Mouse (Mus musculus) layer of hippocampus, adult 9-11 months (tissue): ENCODE data around the gene Pygo1.

Experiments used
- DNase-seq: peaks from one replicate; pipeline ENCODE4 v3.0.0; 2022

Pygo1 gene

GRCm38 (mm10) chr9:72936301-72936700 is 10.9 kb downstream of the Pygo1 start:
- no peak for DNase-seq

DNA sequence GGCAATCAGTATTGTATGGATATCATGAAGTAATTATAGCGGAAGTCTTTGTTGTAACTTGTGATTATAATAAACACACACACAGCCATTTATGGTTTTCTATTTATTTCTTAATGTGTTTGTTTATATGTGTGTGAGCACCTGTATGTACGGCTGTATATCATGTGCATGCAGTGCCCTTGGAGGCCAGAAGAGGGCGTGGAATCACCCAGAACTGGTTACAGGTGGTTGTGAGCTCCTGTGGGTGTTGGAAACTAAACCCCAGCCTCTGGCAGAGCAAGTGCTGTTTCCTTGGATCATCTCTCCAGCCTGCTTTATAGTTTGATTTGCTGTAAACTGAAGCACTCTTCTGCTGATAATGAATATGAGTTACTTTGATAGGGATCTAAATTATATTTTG is 18.0 kb downstream of the Pygo1 start:
- no peak for DNase-seq

GRCm38 (mm10) chr9:72944286-72944685 is 18.8 kb downstream of the Pygo1 start:
- DNase-seq = no peak

DNA sequence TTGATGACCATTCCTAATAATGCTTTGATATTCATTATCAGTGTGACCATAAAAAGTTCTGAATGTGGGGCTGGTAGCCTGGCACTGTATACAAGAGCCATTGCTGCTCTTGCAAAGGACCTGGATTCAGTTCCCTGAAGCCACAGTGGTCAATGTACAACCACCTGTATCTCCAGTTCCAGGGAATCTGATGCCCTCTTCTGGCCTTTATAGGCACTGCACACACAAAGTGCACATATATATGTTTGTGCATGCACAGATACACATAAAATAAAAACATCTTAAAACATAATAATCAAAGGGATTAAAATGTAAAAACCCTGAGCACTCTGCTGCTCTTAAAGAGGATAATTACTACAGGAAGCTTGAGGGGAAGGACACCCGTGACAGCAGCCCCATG is 21.6 kb downstream of the Pygo1 start:
- no peak for DNase-seq

- no peak for DNase-seq
Observed at GRCm38 (mm10) chr9:72949572-72949971, 24.1 kb downstream of the Pygo1 start.

DNA sequence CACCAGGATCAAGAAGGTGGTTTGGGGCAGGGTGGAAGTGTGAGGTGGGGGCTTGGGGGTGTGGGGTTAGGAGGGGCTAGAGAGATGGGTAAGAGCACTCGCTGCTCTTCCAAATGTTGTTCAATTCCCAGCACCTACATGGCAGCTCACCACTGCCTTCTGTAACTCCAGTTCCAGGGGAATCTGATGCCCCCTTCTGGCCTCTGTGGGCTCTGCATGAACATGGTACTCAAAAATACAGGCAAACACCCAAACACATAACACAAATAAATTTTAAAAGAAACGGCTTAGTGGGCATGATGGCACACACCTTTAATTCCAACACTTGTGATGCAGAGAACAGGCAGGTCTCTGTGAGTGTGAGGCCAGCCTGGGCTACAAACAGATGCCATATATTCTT is 29.3 kb downstream of the Pygo1 start:
- no peak for DNase-seq

DNA sequence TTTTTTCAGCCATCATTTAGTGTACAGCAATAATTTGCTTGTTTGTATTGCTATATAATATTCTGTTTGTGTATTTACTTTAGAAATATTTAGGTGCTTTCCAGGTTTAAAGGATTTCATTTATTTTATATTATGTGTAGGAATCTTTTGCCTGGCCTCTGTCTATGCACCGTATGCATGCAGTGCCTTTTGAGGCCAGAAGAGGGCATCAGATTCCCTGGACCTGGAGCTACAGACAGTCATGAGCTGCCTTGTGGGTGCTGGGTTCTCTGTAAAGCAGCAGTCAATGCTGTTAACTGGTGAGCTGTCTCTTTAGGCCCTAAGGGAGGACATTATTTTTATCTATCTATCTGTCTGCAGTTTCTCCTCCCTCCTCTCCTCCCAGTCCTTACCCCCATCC is 30.1 kb downstream of the Pygo1 start:
- peak; percentile 43 for DNase-seq

- peak; percentile 77 for DNase-seq
Observed at GRCm38 (mm10) chr9:72958521-72959450, 33.3 kb downstream of the Pygo1 start, which contains the start of the genes Dyx1c1 and Gm44503. Dyx1c1 (plus strand) TSS chr9:72958785. Gm44503 (plus strand) TSS chr9:72958852.

GRCm38 (mm10) chr9:72961346-72961745 is 35.9 kb downstream of the Pygo1 start:
- DNase-seq = no peak

DNA sequence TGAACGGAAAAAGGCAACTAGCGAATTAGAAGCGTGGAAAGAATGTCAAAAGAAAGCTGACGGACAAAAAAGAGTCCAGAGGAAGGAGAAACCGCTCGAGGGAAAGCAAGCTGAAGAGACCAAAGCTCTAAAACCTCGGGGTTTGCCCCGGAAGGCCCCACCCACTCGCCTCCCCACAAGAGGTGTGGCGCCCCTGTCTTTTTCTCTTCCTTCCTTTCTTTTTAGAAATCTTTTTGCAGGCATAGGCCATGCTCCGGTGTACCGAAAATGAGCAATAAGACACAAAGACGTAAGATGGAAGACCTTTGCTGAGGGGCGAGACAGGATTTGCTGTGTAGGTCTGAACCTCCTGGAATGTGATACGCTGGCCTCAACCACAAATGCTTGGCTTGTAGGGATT is 36.5 kb downstream of the Pygo1 start:
- no peak for DNase-seq

- peak; percentile 93 for DNase-seq
Observed at GRCm38 (mm10) chr9:72968349-72969061, 43.1 kb downstream of the Pygo1 start.

- no peak for DNase-seq
Observed at GRCm38 (mm10) chr9:72969874-72970273, 44.4 kb downstream of the Pygo1 start.

DNA sequence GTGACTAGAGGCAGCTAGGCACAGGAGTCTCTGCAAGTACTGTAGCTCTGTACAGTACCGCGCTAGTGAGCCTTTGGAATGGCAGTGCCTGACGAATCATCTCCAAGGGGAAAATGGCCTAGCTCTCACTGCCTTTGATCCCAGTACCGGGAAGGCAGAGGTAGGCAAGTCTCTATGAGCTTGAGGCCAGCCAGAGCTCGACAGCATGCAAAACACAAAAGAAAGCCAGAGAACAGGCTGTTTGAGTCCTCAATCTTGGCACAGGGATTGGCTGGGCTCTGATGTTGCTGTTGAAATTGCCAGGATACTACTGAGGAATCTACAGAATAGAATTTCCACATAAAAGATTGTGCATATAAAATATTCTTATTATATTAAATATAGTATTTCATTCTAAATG is 47.0 kb downstream of the Pygo1 start:
- no peak for DNase-seq

GRCm38 (mm10) chr9:72972984-72973383 is 47.5 kb downstream of the Pygo1 start:
- DNase-seq = no peak

- no peak for DNase-seq
Observed at GRCm38 (mm10) chr9:72974734-72975133, 49.3 kb downstream of the Pygo1 start.

GRCm38 (mm10) chr9:72975242-72975641 is 49.8 kb downstream of the Pygo1 start:
- DNase-seq = no peak

- DNase-seq = no peak
Observed at GRCm38 (mm10) chr9:72983066-72983465, 57.6 kb downstream of the Pygo1 start.

DNA sequence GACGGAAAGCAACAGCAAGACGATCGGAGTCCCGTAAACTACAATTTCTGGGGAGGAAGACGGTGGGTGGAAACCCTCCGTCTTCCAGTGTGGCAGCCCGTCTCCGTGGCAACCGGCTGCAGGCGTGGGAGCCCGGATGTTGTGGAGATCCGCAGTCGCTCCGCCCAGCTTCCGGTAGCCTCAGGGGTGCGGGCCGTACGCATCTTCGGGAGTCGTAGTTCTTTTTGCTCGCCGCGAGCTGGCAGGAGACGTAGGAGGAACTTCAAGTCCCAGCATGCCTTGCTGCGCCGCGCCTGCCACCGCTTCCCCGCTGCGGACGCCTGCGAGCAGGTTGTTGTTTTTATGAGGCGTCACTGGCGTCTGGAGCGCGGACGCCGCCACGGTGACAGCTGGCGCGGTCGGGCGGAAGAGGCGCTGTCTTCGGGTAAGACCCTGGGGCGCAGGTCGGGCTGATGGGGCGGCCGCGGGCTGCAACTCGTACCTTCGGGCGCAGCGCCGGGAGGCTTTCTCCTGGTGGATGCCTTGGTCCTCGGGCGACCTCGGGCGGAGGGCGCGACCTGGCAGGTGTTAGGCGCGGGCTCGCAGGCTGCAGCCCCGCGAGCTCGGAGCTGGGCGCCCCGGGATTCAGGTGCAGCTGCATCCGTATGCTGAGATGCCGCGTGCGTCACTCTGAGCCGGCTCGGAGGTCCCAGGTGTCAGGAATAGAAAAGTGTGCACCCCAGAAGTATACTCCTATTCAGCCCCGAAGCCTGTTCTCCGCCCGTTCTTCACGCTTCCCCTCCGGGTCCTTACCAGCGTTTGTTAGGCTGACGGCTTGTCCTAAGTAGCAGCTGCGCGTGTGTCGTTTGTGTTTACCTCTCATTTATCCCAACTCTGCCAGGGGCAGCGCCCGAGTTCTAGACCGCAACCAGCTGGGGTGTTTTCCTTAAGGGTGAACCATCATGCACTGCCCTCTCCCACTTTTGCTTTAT is 60.1 kb downstream of the Pygo1 start, which contains the start of the genes Ccpg1os and Ccpg1:
Ccpg1os (minus strand) TSS at position 133 of the 971 bp plus-strand sequence.
Ccpg1 (plus strand) TSS at position 180 of the 971 bp plus-strand sequence.
- DNase-seq = peak; percentile 99

DNA sequence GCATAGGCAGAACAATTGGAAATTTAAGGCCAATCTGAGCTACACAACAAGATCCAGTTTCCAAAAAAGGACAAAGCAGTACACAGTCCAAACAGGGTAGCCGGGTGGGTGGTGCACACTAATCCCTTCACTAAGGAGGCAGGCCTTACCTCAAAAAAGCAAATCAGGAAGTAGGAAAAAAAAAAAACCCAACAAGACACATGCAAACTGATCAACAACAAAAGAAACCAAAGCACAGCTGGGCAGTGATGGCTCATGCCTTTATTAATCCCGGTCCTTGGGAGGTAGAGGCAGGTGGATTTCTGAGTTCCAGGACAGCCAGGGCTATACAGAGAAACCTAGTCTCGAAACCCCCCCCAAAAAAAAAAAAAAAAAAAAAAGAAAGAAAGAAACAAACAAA is 62.3 kb downstream of the Pygo1 start:
- no peak for DNase-seq

DNA sequence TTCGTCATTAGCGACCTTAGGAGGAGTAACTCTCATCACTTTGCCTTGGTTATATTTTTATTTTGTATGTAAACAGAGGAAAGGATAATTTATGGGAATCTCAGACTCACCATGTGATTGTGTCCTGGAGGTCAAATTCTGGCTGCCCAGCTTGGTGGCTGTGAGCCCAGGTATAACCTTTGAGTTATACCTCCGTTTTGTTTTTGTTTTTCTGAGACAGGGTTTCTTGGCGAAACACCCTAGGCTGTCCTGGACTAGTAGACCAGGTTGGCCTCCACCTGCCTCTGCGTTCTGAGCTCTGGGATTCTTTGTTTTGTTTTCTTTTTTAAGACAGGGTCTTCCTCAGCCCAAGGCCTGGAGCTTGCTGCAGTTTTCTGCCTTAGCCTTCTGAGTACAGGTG is 63.3 kb downstream of the Pygo1 start:
- no peak for DNase-seq

DNA sequence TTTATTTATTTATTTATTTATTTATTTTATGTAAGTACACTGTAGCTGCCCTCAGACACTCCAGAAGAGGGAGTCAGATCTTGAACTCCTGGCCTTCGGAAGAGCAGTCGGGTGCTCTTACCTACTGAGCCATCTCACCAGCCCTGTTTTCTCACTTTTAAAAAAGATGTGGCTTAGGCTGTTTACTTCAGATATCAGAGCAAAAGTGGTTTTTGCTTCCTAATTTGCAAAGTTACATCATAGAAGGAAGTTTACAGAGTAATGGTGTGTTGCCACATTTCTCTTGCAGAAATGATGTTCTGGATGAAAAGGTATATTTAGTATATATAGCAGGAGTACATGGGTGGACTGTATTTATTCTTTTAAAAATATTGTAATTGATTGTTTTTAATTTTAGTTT is 66.0 kb downstream of the Pygo1 start:
- no peak for DNase-seq

- DNase-seq = no peak
Observed at GRCm38 (mm10) chr9:72992576-72992975, 67.1 kb downstream of the Pygo1 start.

GRCm38 (mm10) chr9:72996167-72996566 is 70.7 kb downstream of the Pygo1 start:
- no peak for DNase-seq
